Mouse (Mus musculus): ENCODE data around the gene Zp1.
A peak's percentile ranks its signal among the peaks of the same experiment; 100 is the strongest.

- TF ChIP-seq POLR2A (IDR thresholded peaks at IDR 0.05; ENCODE audit: borderline replicate concordance, control insufficient read depth, low read depth, low read length) (no peak), CTCF (IDR thresholded peaks at IDR 0.05; ENCODE audit: control insufficient read depth, insufficient read depth, low read length) (peak; percentile 80)
Measured at GRCm38 (mm10) chr19:10940097-10940800, 19.8 kb upstream of the Zp1 start.
